Mouse (Mus musculus) C2C12 (cell line): ENCODE data around the gene Sdhb.

Experiments used
- CEBPB ChIP-seq: IDR thresholded peaks from one replicate; pipeline ENCODE4 v1.6.1; 2011; ENCODE audit warnings: low read depth, mild to moderate bottlenecking, control low read depth, moderate library complexity
- CTCF ChIP-seq: IDR thresholded peaks from one replicate; pipeline ENCODE4 v1.5.1; 2011; ENCODE audit not compliant: control insufficient read depth, insufficient read depth, insufficient read length
- MAX ChIP-seq: IDR thresholded peaks from one replicate; pipeline ENCODE4 v1.6.1; 2011; ENCODE audit warnings: mild to moderate bottlenecking, control low read depth
- MYOD1 ChIP-seq: IDR thresholded peaks from one replicate; pipeline ENCODE4 v1.6.1; 2011; ENCODE audit warnings: low read depth; ENCODE audit not compliant: control insufficient read depth, insufficient read length
- MYOG ChIP-seq: IDR thresholded peaks from one replicate; pipeline ENCODE4 v1.6.1; 2011; ENCODE audit not compliant: control insufficient read depth, insufficient read length; ENCODE audit errors: extremely low read depth

GRCm38 (mm10) chr4:140950574-140950973 lies 10.4 kb upstream of the Sdhb start:
- TF ChIP-seq CTCF (no peak), MAX (no peak), CEBPB (no peak), MYOD1 (no peak), MYOG (no peak)
